Mouse (Mus musculus) forebrain, embryonic 10.5 days (tissue): ENCODE data around the gene Rnf208. TPM values are rescaled to one million over a fixed set of nuclear protein-coding genes. Genes with fewer than 3 reads are reported as not detected.
"Not testable (repeated sequence)": the region's sequence is repeated elsewhere in the genome, so short reads cannot be mapped to it uniquely, and the experiment has no call there.

Source experiments
- DNase-seq: peaks from one replicate; pipeline ENCODE4 v3.0.0-alpha.2; 2017; ENCODE audit warnings: low spot score; ENCODE audit errors: extremely low spot score
- H3K27ac ChIP-seq: fragments of 300-500 bp; sonication (generic); 2 replicates; pipeline ENCODE4 v1.5.1; 2016; ENCODE audit warnings: mild to moderate bottlenecking
- H3K27me3 ChIP-seq: fragments of 300-500 bp; sonication (generic); 2 replicates; pipeline ENCODE4 v1.6.1; 2016; ENCODE audit warnings: mild to moderate bottlenecking; ENCODE audit not compliant: poor library complexity, severe bottlenecking
- H3K36me3 ChIP-seq: fragments of 300-500 bp; sonication (generic); replicated peaks from 2 replicates; pipeline ENCODE4 v1.6.1; 2016; ENCODE audit warnings: mild to moderate bottlenecking, moderate library complexity
- H3K4me1 ChIP-seq: fragments of 300-500 bp; sonication (generic); 2 replicates; pipeline ENCODE4 v1.6.1; 2016
- H3K4me3 ChIP-seq: fragments of 300-500 bp; sonication (generic); 2 replicates; pipeline ENCODE4 v1.5.1; 2016; ENCODE audit warnings: mild to moderate bottlenecking, moderate library complexity
- H3K9me3 ChIP-seq: fragments of 300-500 bp; sonication (generic); 2 replicates; pipeline ENCODE4 v1.6.1; 2016; ENCODE audit warnings: mild to moderate bottlenecking, moderate library complexity
- WGBS: fragments of 180-500 bp; shearing (Covaris S2); methylation state at CpG from one replicate; pipeline ENCODE4 v1.1.7; 2016; 5-methylcytosine and 5-hydroxymethylcytosine counted together
- polyA plus RNA-seq: library from polyadenylated mRNA; unstranded; fragments of >200 nt; fragmentation: Nextera tagmentation; extraction: Ambion mirVana; gene quantifications from 2 replicates; pipeline ENCODE4 v1.2.1, GENCODE M21; 2016

Gene Rnf208
- polyA plus RNA-seq, 1 experiment from 2014 or later, result 23.3 TPM

DNA sequence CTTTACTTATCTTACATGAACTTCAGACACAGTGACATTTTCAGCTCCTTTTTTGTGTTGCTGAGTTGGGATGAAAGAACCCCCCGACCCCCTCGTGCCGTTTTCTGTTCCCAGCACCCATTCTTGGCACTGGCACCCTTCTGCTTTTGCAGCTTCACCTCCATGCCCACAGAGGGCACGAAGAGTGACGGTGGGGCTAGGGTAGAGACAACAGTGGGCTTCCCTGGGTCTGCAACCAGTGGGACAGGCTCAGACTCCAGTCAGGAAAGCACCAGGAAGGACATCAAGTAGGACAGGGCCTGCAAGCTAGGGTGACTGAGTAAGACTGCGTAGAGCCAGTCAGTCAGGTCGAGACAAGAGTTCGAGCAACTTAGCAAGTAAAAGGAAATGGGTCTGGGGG is 1.7 kb upstream of the Rnf208 start:
- Histone ChIP-seq H3K27me3 (peaks cover 57% of the 10 kb centered on the region), H3K9me3 (no peaks in the 10 kb centered on the region), H3K36me3 (peaks cover 8% of the 10 kb centered on the region), H3K4me3 (peak overlapping the region; percentile 76), H3K27ac (peak overlapping the region; percentile 71), H3K4me1 (peaks cover 34% of the 10 kb centered on the region)
- DNase-seq, result no peak
- WGBS, result 46% methylated on average over 8 of the region's 8 CpGs

DNA sequence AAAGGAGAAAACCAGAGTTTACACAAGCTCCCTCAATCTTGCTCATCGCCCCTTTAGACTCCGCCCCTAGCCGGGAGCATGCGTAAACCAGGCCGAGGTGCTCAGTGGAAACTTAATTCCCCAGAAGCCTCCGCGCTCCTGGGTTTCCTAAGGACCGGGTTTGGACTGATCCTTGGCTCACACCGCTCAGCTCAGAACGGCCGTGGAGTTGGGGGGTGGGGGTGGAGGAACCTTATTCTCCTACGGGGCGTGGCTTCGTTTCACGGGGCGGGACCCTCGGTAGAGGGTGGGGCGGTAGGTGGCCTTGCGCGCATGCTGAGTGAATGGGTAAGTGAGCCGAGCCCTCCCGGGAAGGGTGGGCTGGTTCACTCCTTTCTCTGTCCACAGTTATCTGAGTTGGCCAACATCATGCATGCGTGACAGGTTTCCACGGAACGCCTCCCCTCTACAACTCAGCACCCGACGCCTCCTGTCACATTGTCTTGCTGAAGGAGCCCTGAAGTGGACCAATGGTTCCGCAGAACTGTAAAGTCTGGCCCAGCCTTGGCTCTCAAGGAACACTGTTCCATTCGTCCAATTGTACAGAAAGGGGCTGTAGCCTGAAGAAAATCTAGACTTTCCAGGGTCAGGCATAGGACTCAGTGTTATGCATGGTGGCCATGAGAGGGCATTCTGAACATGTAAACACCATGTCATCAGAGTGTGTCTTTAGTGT is 1.2 kb upstream of the Rnf208 start:
- WGBS, result 2% methylated on average over 29 of the region's 29 CpGs
- peak; percentile 77 for DNase-seq
- Histone ChIP-seq H3K4me3 (peak overlapping the region; percentile 76), H3K27me3 (peaks cover 56% of the 10 kb centered on the region), H3K36me3 (peaks cover 14% of the 10 kb centered on the region), H3K27ac (peak overlapping the region; percentile 84), H3K9me3 (no peaks in the 10 kb centered on the region), H3K4me1 (peaks cover 34% of the 10 kb centered on the region)

DNA sequence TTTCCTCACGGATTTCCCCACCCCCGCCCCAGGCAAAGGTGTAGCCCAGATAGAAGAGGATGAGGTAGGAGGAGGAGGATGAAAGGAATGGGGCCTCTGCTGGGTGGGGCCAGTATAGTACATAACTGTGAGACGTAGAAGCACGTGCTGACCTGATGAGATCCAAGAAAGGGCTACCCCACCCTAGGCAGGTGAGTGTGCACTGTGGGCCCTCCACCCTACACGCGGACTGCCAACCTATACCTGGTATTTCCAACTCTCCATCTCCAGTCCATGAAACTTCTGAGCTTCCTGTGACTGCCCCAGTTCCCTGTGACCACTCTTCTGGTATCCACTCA is 648 bp upstream of the Rnf208 start:
- no peak for DNase-seq
- H3K4me3 ChIP-seq, result peak overlapping the region; percentile 76
- peaks cover 19% of the 10 kb centered on the region for H3K36me3 ChIP-seq
- peaks cover 51% of the 10 kb centered on the region for H3K27me3 ChIP-seq
- WGBS, result 8% methylated on average over 6 of the region's 6 CpGs
- no peaks in the 10 kb centered on the region for H3K9me3 ChIP-seq
- peak overlapping the region; percentile 84; the same call in 1 of the 2 replicates for H3K27ac ChIP-seq
- peaks cover 34% of the 10 kb centered on the region for H3K4me1 ChIP-seq

DNA sequence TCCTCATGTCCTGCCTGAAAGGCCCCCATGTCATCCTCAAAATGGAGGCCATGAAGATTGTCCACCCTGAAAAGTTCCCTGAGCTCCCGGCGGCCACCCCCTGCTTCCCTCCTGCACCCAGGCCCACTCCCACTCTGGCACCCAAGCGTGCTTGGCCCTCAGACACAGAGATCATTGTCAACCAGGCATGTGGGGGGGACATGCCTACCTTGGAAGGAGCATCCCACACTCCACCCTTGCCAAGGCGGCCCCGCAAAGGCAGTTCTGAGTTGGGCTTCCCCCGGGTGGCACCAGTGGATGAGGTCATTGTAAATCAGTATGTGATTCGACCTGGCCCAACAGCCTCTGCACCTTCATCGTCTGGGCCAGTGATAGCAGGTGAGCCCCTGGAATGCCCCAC is 1.3 kb downstream of the Rnf208 start:
- Histone ChIP-seq H3K27ac (peak overlapping the region; percentile 84), H3K9me3 (no peaks in the 10 kb centered on the region), H3K27me3 (peaks cover 49% of the 10 kb centered on the region), H3K4me1 (peaks cover 34% of the 10 kb centered on the region), H3K4me3 (peak overlapping the region; percentile 76), H3K36me3 (peaks cover 39% of the 10 kb centered on the region)
- 78% methylated on average over 8 of the region's 8 CpGs for WGBS
- no peak for DNase-seq

DNA sequence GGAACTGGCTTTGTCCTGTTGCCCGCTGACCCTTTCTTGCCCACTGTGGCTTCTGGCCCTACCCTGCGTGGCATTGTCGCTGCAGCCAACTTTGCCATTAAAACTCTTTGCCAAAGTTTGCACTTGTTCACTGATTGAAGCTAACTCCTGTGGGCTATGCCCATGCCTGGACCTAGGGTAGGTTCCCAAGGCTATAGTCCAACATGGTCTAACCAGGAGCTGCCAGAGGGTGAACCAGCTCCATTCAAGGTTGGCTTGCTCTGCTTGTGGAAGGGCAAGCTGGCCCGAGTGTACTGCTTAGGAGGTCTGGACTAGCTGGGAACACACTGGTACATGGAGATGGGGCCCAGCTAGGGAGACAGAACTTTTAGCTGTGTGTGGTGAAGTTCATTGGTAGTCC is 2.1 kb downstream of the Rnf208 start:
- Histone ChIP-seq H3K4me3 (no peak overlapping the region; the same call in 1 of the 2 replicates), H3K9me3 (no peaks in the 10 kb centered on the region), H3K4me1 (peaks cover 34% of the 10 kb centered on the region), H3K27me3 (peaks cover 46% of the 10 kb centered on the region), H3K27ac (no peak overlapping the region), H3K36me3 (peaks cover 47% of the 10 kb centered on the region)
- 85% methylated on average over 4 of the region's 4 CpGs for WGBS
- no peak for DNase-seq

DNA sequence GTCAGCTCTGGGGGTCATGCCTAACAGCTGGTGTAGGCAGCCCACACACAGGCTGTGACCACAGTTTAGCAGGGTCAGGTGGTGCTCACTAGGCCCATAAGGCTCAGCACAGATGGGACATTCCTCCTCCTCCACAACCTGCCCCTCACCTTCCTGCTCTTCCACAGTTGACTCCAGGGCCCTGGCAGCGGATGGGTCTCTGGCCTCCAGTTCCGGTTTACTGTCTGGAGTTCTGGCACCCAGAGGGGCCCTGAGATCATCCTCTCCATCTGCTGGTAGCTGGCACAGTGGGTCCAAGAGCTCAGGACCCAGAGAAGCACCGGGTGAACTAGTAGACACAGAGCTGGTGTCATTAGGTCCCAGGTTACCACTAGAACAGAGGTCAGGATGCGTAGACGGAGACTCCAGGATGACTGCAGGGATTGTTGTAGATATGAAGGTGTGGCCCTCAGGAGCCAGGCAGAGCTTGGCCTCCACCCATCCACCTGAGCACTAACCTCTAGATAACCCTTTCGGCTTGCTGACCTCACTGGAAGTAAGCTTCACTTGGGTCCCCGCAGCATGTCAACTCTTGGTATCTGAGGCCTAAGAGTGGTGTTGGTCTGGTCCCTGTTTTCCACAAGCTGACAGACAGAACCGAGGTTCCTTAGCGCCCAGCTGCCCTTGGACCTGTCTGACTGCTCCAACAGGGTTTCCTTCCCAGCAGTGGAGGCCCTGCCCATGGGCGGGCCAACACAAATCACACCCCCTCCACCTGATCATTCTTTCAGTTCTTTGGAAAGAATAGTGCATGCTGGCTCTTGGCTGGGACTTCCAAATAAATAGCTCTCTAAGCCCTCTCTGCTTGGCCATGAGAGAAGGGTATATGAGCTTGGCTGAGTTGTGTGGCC is 4.4 kb downstream of the Rnf208 start, which contains the start of gene AL732309.1:
Gene AL732309.1, minus strand, starts transcription at position 681 of the 890 bp plus-strand sequence.
- Histone ChIP-seq H3K4me3 (no peak within 1 kb of the TSS), H3K27ac (no peak within 1 kb of the TSS), H3K9me3 (no peaks in the 10 kb centered on the region), H3K36me3 (peaks cover 70% of the 10 kb centered on the region), H3K27me3 (peaks cover 30% of the 10 kb centered on the region), H3K4me1 (peaks cover 21% of the 10 kb centered on the region)
- no peak for DNase-seq
- WGBS, result 90% methylated on average over 10 of the region's 10 CpGs

DNA sequence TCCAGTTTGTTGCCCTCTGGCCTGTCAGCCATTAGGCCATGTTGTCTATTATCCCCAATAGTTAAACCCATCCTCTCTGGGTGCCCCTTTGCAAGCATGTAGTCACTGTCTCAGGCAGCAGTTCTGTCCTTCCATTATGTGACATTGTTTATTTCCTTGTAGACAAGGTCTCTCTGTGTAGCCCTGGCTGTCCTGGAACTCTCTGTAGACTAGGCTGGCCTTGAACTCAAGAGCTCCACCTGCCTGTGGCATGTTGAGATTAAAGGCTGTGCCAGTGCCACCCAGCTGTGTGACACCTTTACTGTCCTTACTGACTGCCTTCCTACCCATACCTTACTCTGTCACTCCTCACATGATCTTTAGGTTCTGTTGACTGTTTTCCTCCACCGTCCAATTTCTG is 10.3 kb downstream of the Rnf208 start:
- Histone ChIP-seq H3K27ac (no peak overlapping the region), H3K4me1 (peaks cover 19% of the 10 kb centered on the region), H3K36me3 (peaks cover 64% of the 10 kb centered on the region), H3K9me3 (no peaks in the 10 kb centered on the region), H3K27me3 (no peaks in the 10 kb centered on the region), H3K4me3 (no peak overlapping the region)
- no peak for DNase-seq
- WGBS, result 90% methylated on average over 1 of the region's 1 CpGs

DNA sequence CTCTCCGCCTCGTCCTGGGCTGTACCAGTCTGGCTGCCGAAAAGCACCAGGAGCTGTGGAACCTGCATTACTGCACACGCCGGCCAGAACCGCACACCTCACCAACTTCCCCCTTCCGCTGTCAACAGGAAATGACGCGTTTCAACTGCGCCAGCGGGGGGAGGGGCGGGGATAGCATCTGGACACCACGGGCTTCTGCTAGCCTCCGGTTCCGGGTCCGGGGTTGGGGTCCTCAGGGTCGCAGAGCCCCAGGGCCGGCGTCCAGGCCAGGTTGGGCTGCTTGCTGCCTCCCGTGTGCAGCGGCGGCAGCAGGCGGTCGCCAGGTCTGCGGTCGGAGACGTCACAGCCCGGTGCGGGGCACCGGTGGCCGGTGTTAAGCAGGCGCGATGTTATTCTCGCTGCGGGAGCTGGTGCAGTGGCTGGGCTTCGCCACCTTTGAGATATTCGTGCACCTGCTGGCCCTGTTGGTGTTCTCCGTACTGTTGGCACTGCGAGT is 13.3 kb downstream of the Rnf208 start, which contains the start of gene Tmem203:
Gene Tmem203, plus strand, starts transcription at position 156 of the 496 bp plus-strand sequence.
- H3K27ac ChIP-seq, result peak within 1 kb of the TSS; percentile 92
- H3K9me3 ChIP-seq, result no peaks in the 10 kb centered on the region
- peak within 1 kb of the TSS; percentile 88 for H3K4me3 ChIP-seq
- peaks cover 19% of the 10 kb centered on the region for H3K4me1 ChIP-seq
- peaks cover 34% of the 10 kb centered on the region for H3K36me3 ChIP-seq
- no peaks in the 10 kb centered on the region for H3K27me3 ChIP-seq
- under 1% methylated on average over 39 of the region's 39 CpGs for WGBS
- DNase-seq, result peak; percentile 93

DNA sequence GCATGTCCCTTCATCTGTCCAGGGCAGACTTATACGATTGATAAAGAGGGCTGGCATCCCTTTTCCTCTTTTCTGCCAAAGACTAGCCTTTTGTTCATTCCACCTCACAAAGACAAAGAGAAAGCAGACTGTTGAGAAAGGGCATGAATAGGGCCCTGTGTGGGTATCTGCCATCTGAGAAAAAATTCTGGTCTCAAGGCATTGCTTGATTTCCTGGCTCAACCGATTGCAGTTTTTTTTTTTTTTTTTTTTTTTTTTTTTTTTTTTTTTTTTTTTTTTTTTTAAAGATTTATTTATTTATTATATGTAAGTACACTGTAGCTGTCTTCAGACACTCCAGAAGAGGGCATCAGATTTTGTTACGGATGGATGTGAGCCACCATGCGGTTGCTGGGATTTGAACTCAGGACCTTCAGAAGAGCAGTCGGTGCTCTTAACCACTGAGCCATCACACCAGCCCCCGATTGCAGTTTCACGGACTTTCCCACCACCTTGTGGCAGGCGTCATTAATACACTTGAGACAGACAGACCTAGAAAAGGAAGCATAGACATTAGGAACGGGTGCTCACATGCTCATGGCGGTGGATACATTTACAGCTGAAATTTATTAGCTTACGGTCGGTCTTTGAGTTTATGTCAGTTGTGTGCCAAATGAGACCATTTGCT is 14.5 kb downstream of the Rnf208 start:
- not testable (repeated sequence) for H3K27me3 ChIP-seq, H3K9me3 ChIP-seq, DNase-seq, H3K27ac ChIP-seq
- 67% methylated on average over 12 of the region's 12 CpGs for WGBS
- peaks cover 22% of the 10 kb centered on the region for H3K36me3 ChIP-seq
- peaks cover 20% of the 10 kb centered on the region for H3K4me1 ChIP-seq
- peak overlapping the region; percentile 88 for H3K4me3 ChIP-seq

DNA sequence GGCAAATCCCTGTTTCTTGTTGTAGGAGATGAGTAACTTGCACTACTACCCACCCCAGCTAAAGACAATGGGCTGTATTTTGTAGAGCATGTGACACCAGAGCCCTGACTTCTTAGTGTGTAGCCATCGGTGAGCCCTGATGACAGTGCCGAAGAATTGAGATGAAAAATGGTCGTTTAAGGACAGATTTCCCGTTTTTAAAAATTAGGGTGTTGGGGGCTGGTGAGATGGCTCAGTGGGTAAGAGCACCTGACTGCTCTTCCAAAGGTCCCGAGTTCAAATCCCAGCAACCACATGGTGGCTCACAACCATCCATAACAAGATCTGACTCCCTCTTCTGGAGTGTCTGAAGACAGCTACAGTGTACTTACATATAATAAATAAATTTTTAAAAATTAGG is 15.2 kb downstream of the Rnf208 start:
- not testable (repeated sequence) for DNase-seq, H3K27me3 ChIP-seq, H3K27ac ChIP-seq, H3K4me3 ChIP-seq, H3K9me3 ChIP-seq
- WGBS, result 89% methylated on average over 5 of the region's 5 CpGs
- peaks cover 15% of the 10 kb centered on the region for H3K36me3 ChIP-seq
- H3K4me1 ChIP-seq, result peaks cover 27% of the 10 kb centered on the region

DNA sequence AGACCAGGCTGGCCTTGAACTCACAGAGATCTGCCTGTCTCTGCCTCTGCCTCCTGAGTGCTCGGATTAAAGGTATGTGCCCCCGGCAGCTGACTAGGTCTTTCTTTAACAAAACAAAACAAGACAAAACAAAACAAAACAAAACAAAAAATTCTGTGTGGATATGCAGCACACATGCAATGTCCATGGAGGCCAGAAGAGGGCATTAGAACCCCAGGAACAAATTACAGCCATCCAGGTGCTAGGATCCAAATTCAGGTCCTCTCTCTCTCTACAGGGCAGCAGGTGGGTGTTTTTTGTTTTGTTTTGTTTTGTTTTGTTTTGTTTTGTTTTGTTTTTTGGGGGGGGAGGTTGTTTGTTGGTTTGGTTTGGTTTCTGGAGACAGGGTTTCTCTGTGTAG is 16.8 kb downstream of the Rnf208 start:
- 53% methylated on average over 2 of the region's 2 CpGs for WGBS
- Histone ChIP-seq H3K4me3 (no peak overlapping the region), H3K27me3 (peaks cover 11% of the 10 kb centered on the region), H3K27ac (no peak overlapping the region), H3K36me3 (no peaks in the 10 kb centered on the region), H3K9me3 (no peaks in the 10 kb centered on the region), H3K4me1 (peaks cover 40% of the 10 kb centered on the region)
- DNase-seq, result no peak

DNA sequence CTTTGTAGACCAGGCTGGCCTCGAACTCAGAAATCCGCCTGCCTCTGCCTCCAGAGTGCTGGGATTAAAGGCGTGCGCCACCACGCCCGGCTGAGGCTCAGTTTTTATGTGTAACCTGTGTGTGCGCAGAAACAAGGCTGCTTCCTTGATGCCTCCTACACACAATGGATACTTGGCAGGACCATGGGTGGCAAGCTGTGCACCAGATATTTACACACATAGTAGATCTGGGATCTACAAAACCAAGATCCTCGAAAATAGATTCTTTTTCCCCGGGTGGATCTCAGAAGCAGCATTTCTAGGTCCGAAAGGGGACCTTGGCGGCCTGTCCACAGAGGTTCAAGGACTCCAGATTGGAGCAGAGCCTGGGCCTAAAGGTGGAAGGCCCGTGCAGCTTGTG is 19.8 kb downstream of the Rnf208 start:
- Histone ChIP-seq H3K27ac (peak overlapping the region; percentile 82), H3K4me3 (peak overlapping the region; percentile 83), H3K4me1 (peaks cover 51% of the 10 kb centered on the region), H3K36me3 (no peaks in the 10 kb centered on the region), H3K27me3 (peaks cover 24% of the 10 kb centered on the region), H3K9me3 (no peaks in the 10 kb centered on the region)
- WGBS, result 45% methylated on average over 12 of the region's 12 CpGs
- DNase-seq, result no peak
